Mouse (Mus musculus) hindbrain, embryonic 16.5 days (tissue): ENCODE measurements around the gene Faf1. TPM values are rescaled to one million over a fixed set of nuclear protein-coding genes. Genes with fewer than 3 reads are reported as not detected.

Experiments
- ATAC-seq: fragments of 200-750 bp; cut with Nextera tagmentation; 2 replicates; pipeline ENCODE4 v1.8.0; 2017; ENCODE audit warnings: moderate TSS enrichment, moderate library complexity
- H3K27ac ChIP-seq: fragments of 300-500 bp; sonication (generic); 2 replicates; pipeline ENCODE4 v1.5.1; 2014; ENCODE audit warnings: low read depth, mild to moderate bottlenecking, control low read depth, low read length, moderate library complexity
- H3K27me3 ChIP-seq: fragments of 300-500 bp; sonication (generic); replicated peaks from 2 replicates; pipeline ENCODE4 v1.6.1; 2014; ENCODE audit warnings: low read length; ENCODE audit not compliant: control insufficient read depth, insufficient read depth
- H3K36me3 ChIP-seq: fragments of 300-500 bp; sonication (generic); 2 replicates; pipeline ENCODE4 v1.6.1; 2014; ENCODE audit warnings: mild to moderate bottlenecking, low read length, moderate library complexity, mixed read lengths; ENCODE audit not compliant: control insufficient read depth, insufficient read depth
- H3K4me1 ChIP-seq: fragments of 300-500 bp; sonication (generic); 2 replicates; pipeline ENCODE4 v1.6.1; 2014; ENCODE audit warnings: low read depth, low read length; ENCODE audit not compliant: control insufficient read depth, insufficient read depth
- H3K4me2 ChIP-seq: fragments of 300-500 bp; sonication (generic); 2 replicates; pipeline ENCODE4 v1.6.1; 2014; ENCODE audit warnings: mild to moderate bottlenecking, low read length, control low read depth, moderate library complexity
- H3K4me3 ChIP-seq: fragments of 300-500 bp; sonication (generic); 2 replicates; pipeline ENCODE4 v1.5.1; 2014; ENCODE audit warnings: mild to moderate bottlenecking, low read length, control low read depth, moderate library complexity
- H3K9ac ChIP-seq: fragments of 300-500 bp; sonication (generic); 2 replicates; pipeline ENCODE4 v1.6.1; 2014; ENCODE audit warnings: low read depth, mild to moderate bottlenecking, control low read depth, low read length, moderate library complexity
- H3K9me3 ChIP-seq: fragments of 300-500 bp; sonication (generic); 2 replicates; pipeline ENCODE4 v1.6.1; 2014; ENCODE audit warnings: mild to moderate bottlenecking, low read length, moderate library complexity; ENCODE audit not compliant: control insufficient read depth
- WGBS: fragments of 180-500 bp; shearing (Covaris S2); extraction: QIAGEN DNeasy Blood & Tissue Kit; methylation state at CpG from one replicate; pipeline ENCODE4 v1.1.7; 2014; 5-methylcytosine and 5-hydroxymethylcytosine counted together
- polyA plus RNA-seq: library from polyadenylated mRNA; unstranded; fragments of >200 nt; fragmentation: Nextera tagmentation; extraction: Ambion mirVana; gene quantifications from 2 replicates; pipeline ENCODE4 v1.2.1, GENCODE M21; 2015

The Faf1 gene
- 25.0 and 28.1 TPM in 2 replicates for polyA plus RNA-seq

GRCm38 (mm10) chr4:109676218-109677215, at the start of gene Faf1:
Gene Faf1, plus strand, starts transcription at chr4:109676588.
- peak within 1 kb of the TSS; percentile 68 for H3K4me3 ChIP-seq
- peak within 1 kb of the TSS; percentile 79 for H3K4me2 ChIP-seq
- peak within 1 kb of the TSS; percentile 92 for H3K27ac ChIP-seq
- H3K27me3 ChIP-seq, result no peaks in the 10 kb centered on the region
- WGBS, result under 1% methylated on average over 43 of the region's 107 CpGs
- peak; percentile 98 for ATAC-seq
- H3K36me3 ChIP-seq, result no peaks in the 10 kb centered on the region
- H3K9me3 ChIP-seq, result no peaks in the 10 kb centered on the region
- peaks cover 8% of the 10 kb centered on the region for H3K4me1 ChIP-seq
- H3K9ac ChIP-seq, result peak within 1 kb of the TSS; percentile 90

- H3K4me3 ChIP-seq, result no peak overlapping the region
- ATAC-seq, result no peak
- 72% methylated on average over 2 of the region's 2 CpGs for WGBS
- no peak overlapping the region for H3K27ac ChIP-seq
- H3K27me3 ChIP-seq, result no peaks in the 10 kb centered on the region
- H3K36me3 ChIP-seq, result no peaks in the 10 kb centered on the region
- H3K4me2 ChIP-seq, result no peak overlapping the region
- no peaks in the 10 kb centered on the region for H3K9me3 ChIP-seq
- no peak overlapping the region for H3K9ac ChIP-seq
- H3K4me1 ChIP-seq, result no peaks in the 10 kb centered on the region
Observed at GRCm38 (mm10) chr4:109630215-109630614, 46.2 kb upstream of the Faf1 start.

- no peak overlapping the region for H3K9ac ChIP-seq
- no peak overlapping the region for H3K4me3 ChIP-seq
- no peak overlapping the region for H3K4me2 ChIP-seq
- ATAC-seq, result no peak
- whole genome bisulfite sequencing, result 89% methylated on average over 4 of the region's 4 CpGs
- H3K9me3 ChIP-seq, result no peaks in the 10 kb centered on the region
- no peaks in the 10 kb centered on the region for H3K4me1 ChIP-seq
- H3K36me3 ChIP-seq, result no peaks in the 10 kb centered on the region
- H3K27ac ChIP-seq, result no peak overlapping the region
- no peaks in the 10 kb centered on the region for H3K27me3 ChIP-seq
Observed at GRCm38 (mm10) chr4:109631029-109631428, 45.4 kb upstream of the Faf1 start.

GRCm38 (mm10) chr4:109634971-109635370, 41.4 kb upstream of the Faf1 start:
- Histone ChIP-seq H3K4me2 (no peak overlapping the region), H3K27ac (no peak overlapping the region), H3K4me1 (no peaks in the 10 kb centered on the region), H3K4me3 (no peak overlapping the region), H3K36me3 (no peaks in the 10 kb centered on the region), H3K9me3 (no peaks in the 10 kb centered on the region), H3K9ac (no peak overlapping the region), H3K27me3 (no peaks in the 10 kb centered on the region)
- ATAC-seq, result no peak
- WGBS, result 93% methylated on average over 2 of the region's 2 CpGs

GRCm38 (mm10) chr4:109639356-109639755, 37.0 kb upstream of the Faf1 start:
- H3K9me3 ChIP-seq, result no peaks in the 10 kb centered on the region
- H3K4me2 ChIP-seq, result no peak overlapping the region
- ATAC-seq, result no peak
- H3K27me3 ChIP-seq, result no peaks in the 10 kb centered on the region
- no peak overlapping the region for H3K4me3 ChIP-seq
- WGBS, result 93% methylated on average over 9 of the region's 9 CpGs
- H3K27ac ChIP-seq, result no peak overlapping the region
- H3K4me1 ChIP-seq, result no peaks in the 10 kb centered on the region
- no peak overlapping the region for H3K9ac ChIP-seq
- no peaks in the 10 kb centered on the region for H3K36me3 ChIP-seq

GRCm38 (mm10) chr4:109640141-109640540, 36.2 kb upstream of the Faf1 start:
- 86% methylated on average over 7 of the region's 7 CpGs for WGBS
- no peak overlapping the region for H3K9ac ChIP-seq
- H3K4me1 ChIP-seq, result no peaks in the 10 kb centered on the region
- H3K9me3 ChIP-seq, result no peaks in the 10 kb centered on the region
- H3K4me2 ChIP-seq, result no peak overlapping the region
- H3K4me3 ChIP-seq, result no peak overlapping the region
- no peak for ATAC-seq
- H3K36me3 ChIP-seq, result no peaks in the 10 kb centered on the region
- no peaks in the 10 kb centered on the region for H3K27me3 ChIP-seq
- no peak overlapping the region for H3K27ac ChIP-seq

- no peaks in the 10 kb centered on the region for H3K36me3 ChIP-seq
- H3K9me3 ChIP-seq, result no peaks in the 10 kb centered on the region
- no peak for ATAC-seq
- H3K27ac ChIP-seq, result no peak overlapping the region
- H3K4me3 ChIP-seq, result no peak overlapping the region
- H3K4me1 ChIP-seq, result no peaks in the 10 kb centered on the region
- H3K4me2 ChIP-seq, result no peak overlapping the region
- 69% methylated on average over 3 of the region's 3 CpGs for whole genome bisulfite sequencing
- no peak overlapping the region for H3K9ac ChIP-seq
- no peaks in the 10 kb centered on the region for H3K27me3 ChIP-seq
Observed at GRCm38 (mm10) chr4:109641451-109641850, 34.9 kb upstream of the Faf1 start.

- ATAC-seq, result no peak
- 81% methylated on average over 4 of the region's 4 CpGs for WGBS
Observed at GRCm38 (mm10) chr4:109647281-109647680, 29.1 kb upstream of the Faf1 start.

GRCm38 (mm10) chr4:109649331-109649730, 27.1 kb upstream of the Faf1 start:
- Histone ChIP-seq H3K4me2 (no peak overlapping the region), H3K27me3 (0 out of 2 replicates have a peak, but pooled peaks cover 3% of the 10 kb centered on the region), H3K4me1 (no peaks in the 10 kb centered on the region), H3K27ac (no peak overlapping the region), H3K9me3 (no peaks in the 10 kb centered on the region), H3K36me3 (no peaks in the 10 kb centered on the region), H3K4me3 (no peak overlapping the region), H3K9ac (no peak overlapping the region)
- no peak for ATAC-seq
- 86% methylated on average over 5 of the region's 5 CpGs for WGBS

More at GRCm38 (mm10) chr4:109647281-109647680, 29.1 kb upstream of the Faf1 start:
- H3K4me1 ChIP-seq, result no peaks in the 10 kb centered on the region
- H3K36me3 ChIP-seq, result no peaks in the 10 kb centered on the region
- no peak overlapping the region for H3K9ac ChIP-seq
- H3K27me3 ChIP-seq, result no peaks in the 10 kb centered on the region
- H3K4me3 ChIP-seq, result no peak overlapping the region
- no peak overlapping the region for H3K27ac ChIP-seq
- no peaks in the 10 kb centered on the region for H3K9me3 ChIP-seq
- no peak overlapping the region for H3K4me2 ChIP-seq
